Mouse (Mus musculus) intestine, postnatal 0 days (tissue): ENCODE data around the gene Slc25a13. TPM values are rescaled to one million over a fixed set of nuclear protein-coding genes. Genes with fewer than 3 reads are reported as not detected.

Experiments used
- ATAC-seq: fragments of 200-750 bp; cut with Nextera tagmentation; 2 replicates; pipeline ENCODE4 v1.8.0; 2017; ENCODE audit warnings: mild to moderate bottlenecking, moderate TSS enrichment, moderate library complexity
- H3K27ac ChIP-seq: fragments of 300-500 bp; sonication (generic); 2 replicates; pipeline ENCODE4 v1.5.1; 2014; ENCODE audit warnings: mild to moderate bottlenecking, low read depth, low read length, moderate library complexity
- H3K27me3 ChIP-seq: fragments of 300-500 bp; sonication (generic); replicated peaks from 2 replicates; pipeline ENCODE4 v1.6.1; 2014; ENCODE audit warnings: low read length, mixed read lengths; ENCODE audit not compliant: control insufficient read depth, insufficient read depth
- H3K36me3 ChIP-seq: fragments of 300-500 bp; sonication (generic); 2 replicates; pipeline ENCODE4 v1.6.1; 2014; ENCODE audit warnings: mild to moderate bottlenecking, moderate library complexity; ENCODE audit not compliant: control insufficient read depth, insufficient read depth
- H3K4me1 ChIP-seq: fragments of 300-500 bp; sonication (generic); replicated peaks from 2 replicates; pipeline ENCODE4 v1.6.1; 2014; ENCODE audit warnings: antibody characterized with exemption, low read length, mixed read lengths; ENCODE audit not compliant: control insufficient read depth, insufficient read depth
- H3K4me2 ChIP-seq: fragments of 300-500 bp; sonication (generic); replicated peaks from 2 replicates; pipeline ENCODE4 v1.6.1; 2014; ENCODE audit warnings: low read depth, mild to moderate bottlenecking, moderate library complexity
- H3K4me3 ChIP-seq: fragments of 300-500 bp; sonication (generic); 2 replicates; pipeline ENCODE4 v1.5.1; 2014; ENCODE audit warnings: low read depth, low read length
- H3K9ac ChIP-seq: fragments of 300-500 bp; sonication (generic); 2 replicates; pipeline ENCODE4 v1.6.1; 2014; ENCODE audit warnings: mild to moderate bottlenecking, low read depth, low read length
- H3K9me3 ChIP-seq: fragments of 300-500 bp; sonication (generic); 2 replicates; pipeline ENCODE4 v1.6.1; 2016; ENCODE audit warnings: mixed run types; ENCODE audit not compliant: control insufficient read depth
- CTCF ChIP-seq: sonication (generic); IDR thresholded peaks from 2 replicates; pipeline ENCODE4 v1.5.1; 2016; ENCODE audit warnings: low read depth, mild to moderate bottlenecking, control low read depth, antibody characterized with exemption, moderate library complexity
- WGBS: fragments of 180-500 bp; shearing (Covaris S2); extraction: QIAGEN DNeasy Blood & Tissue Kit; methylation state at CpG from one replicate; pipeline ENCODE4 v1.1.7; 2014; 5-methylcytosine and 5-hydroxymethylcytosine counted together
- polyA plus RNA-seq: library from polyadenylated mRNA; unstranded; fragments of >200 nt; fragmentation: Nextera tagmentation; extraction: Ambion mirVana; gene quantifications from 2 replicates; pipeline ENCODE4 v1.2.1, GENCODE M21; 2015

Gene Slc25a13
- 32.3 and 35.4 TPM in 2 replicates for polyA plus RNA-seq

DNA sequence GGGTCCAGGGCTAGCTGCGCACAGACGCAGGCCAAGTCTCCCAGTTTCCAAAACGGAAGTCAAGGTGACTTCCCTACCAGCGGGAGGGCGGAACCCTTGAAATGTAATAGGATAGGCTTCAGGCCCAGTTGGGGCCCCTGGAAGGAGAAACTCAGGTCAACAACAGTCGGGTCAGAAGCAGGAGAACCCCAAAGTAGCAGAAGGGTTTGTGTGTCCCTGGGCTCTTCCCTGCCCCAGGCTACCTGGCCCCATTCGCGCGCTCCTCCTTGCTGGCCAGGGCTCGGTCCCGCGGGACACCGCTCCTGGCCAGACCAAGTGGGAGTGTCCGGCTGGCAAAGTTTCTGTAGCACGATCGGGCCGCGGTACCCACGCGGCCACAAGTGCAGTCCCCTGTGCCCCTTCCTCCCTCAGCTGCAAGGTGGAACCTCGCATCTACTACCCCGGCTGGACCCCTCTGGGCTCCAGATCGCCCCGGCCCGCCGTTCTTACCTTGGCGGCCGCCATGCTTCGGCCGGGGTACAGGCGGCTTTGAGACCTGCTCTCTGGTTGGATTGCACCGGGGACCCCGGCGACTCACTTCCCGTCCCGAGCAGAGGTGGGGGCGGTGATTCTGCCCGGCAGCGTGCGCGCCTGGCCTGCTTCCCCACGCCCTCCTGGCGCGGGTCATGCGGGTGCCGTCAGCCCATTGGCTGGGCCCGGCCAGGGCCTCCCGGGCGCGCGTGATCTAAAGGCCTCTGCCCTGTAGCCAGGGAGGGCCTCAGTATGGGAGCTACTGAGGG, at the start of gene Slc25a13:
Gene Slc25a13, minus strand, starts transcription at position 667 of the 779 bp plus-strand sequence.
- Histone ChIP-seq H3K36me3 (no peaks in the 10 kb centered on the region), H3K9ac (peak within 1 kb of the TSS; percentile 66), H3K27ac (peak within 1 kb of the TSS; percentile 78), H3K4me2 (peak within 1 kb of the TSS; percentile 97), H3K27me3 (no peaks in the 10 kb centered on the region), H3K4me3 (peak within 1 kb of the TSS; percentile 80), H3K4me1 (no peaks in the 10 kb centered on the region; the same call in 1 of the 2 replicates), H3K9me3 (no peaks in the 10 kb centered on the region)
- ATAC-seq, result peak; percentile 98
- no peak for TF ChIP-seq CTCF
- WGBS, result under 1% methylated on average over 47 of the region's 51 CpGs

DNA sequence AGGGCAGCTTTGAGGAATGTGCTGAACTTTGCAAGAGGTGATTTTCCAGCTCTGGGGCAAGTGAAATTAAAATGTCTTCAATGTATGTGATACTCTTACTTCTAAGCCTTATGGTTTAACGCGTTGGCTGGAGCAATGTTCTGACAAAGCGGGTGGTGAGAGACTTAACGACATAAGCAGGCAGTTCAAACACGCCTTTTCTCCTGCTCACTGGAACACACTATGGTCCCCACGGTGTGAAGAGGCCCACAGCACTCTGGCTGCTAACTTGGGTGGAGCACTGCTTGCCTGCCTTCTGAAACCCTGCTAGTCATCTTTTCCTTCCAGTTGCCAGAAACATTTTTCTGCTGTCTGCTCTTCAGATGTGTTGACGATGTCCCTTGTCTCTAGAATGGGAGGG, 48.8 kb upstream of the Slc25a13 start:
- H3K9me3 ChIP-seq, result no peaks in the 10 kb centered on the region
- no peak for TF ChIP-seq CTCF

DNA sequence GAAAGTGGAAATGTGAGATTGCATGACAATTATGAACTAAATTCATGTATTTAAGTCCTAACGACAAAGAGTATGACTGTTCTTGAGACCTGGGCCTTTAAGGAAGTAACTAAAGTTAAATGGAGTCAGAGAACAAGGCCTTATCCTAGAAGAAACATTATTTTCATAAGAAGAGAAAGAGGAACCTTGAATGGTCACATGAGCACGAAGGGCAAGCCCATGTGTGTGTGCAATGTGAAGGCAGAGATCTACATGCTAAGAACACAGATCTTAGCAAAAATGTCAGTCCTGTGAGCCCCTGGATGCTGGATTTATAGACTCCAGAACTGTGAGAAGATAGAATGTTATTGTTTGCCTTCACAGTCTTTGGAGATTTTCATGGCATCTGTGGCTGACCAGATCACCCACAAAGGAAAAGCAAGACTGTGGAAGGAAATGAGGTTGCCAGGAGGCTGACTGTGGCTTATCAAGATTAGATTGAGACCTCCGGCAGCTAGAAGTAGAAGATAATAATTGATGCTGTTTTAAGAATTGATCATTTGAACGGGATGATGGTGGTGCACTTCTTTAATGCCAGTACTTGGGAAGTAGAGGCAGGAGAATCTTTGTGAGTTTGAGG, 46.4 kb upstream of the Slc25a13 start:
- Histone ChIP-seq H3K27ac (no peak overlapping the region), H3K4me1 (no peaks in the 10 kb centered on the region), H3K9ac (no peak overlapping the region), H3K36me3 (no peaks in the 10 kb centered on the region), H3K4me2 (no peak overlapping the region), H3K27me3 (no peaks in the 10 kb centered on the region), H3K4me3 (no peak overlapping the region), H3K9me3 (no peaks in the 10 kb centered on the region)
- WGBS, result 77% methylated on average over 4 of the region's 4 CpGs
- no peak for TF ChIP-seq CTCF
- ATAC-seq, result no peak

More for the DNA sequence above, 48.8 kb upstream of the Slc25a13 start:
- no peak for ATAC-seq
- Histone ChIP-seq H3K9ac (no peak overlapping the region), H3K27me3 (no peaks in the 10 kb centered on the region), H3K4me3 (no peak overlapping the region), H3K36me3 (no peaks in the 10 kb centered on the region), H3K4me1 (no peaks in the 10 kb centered on the region), H3K27ac (no peak overlapping the region), H3K4me2 (no peak overlapping the region)
- 81% methylated on average over 7 of the region's 7 CpGs for WGBS

DNA sequence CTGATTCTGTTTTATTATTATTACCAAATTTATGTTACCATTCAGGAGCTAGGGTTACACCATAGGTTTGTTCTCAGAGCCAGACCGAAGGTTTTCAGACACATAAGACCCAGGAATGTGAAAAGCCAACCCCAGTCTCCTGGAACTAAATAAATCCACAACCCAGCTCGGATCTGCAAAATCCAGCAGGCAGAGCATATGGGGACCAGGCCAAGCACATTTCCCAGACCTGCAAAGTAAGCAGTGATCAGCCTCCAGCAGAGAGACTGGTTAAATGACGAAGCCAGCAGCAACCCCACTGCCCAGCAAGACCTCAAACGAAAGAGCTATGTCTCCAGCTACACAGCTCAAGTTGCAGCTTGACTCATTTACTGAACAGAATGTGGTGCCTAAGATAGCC, 43.9 kb upstream of the Slc25a13 start:
- ATAC-seq, result no peak
- H3K9me3 ChIP-seq, result no peaks in the 10 kb centered on the region
- H3K4me3 ChIP-seq, result no peak overlapping the region
- no peak overlapping the region for H3K9ac ChIP-seq
- no peak overlapping the region for H3K4me2 ChIP-seq
- no peak overlapping the region for H3K27ac ChIP-seq
- 77% methylated on average over 4 of the region's 4 CpGs for WGBS
- H3K27me3 ChIP-seq, result no peaks in the 10 kb centered on the region
- no peaks in the 10 kb centered on the region for H3K36me3 ChIP-seq
- TF ChIP-seq CTCF, result no peak
- H3K4me1 ChIP-seq, result no peaks in the 10 kb centered on the region

DNA sequence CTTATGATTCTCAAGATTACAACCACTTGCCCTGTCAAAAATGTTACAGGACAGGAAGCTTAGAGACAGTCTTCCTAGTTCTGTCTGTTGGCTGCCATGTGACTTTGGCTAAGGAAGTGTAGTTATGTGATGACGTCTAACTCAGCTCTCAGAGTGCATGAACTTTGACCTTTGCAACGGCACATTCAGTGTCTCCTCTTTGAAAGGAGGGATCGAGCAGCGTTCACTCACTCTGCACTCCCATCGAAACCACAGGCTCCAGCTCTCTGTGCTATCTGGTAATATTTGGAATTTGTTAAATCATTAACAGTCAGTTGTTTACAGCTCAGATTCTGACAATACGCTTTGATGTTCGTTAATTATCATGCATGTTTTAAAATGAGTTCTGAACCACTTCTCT, 31.5 kb upstream of the Slc25a13 start:
- H3K4me3 ChIP-seq, result no peak overlapping the region
- no peak overlapping the region for H3K4me2 ChIP-seq
- 36% methylated on average over 7 of the region's 7 CpGs for WGBS
- peak; percentile 54; the same call in 1 of the 2 replicates for ATAC-seq
- H3K9ac ChIP-seq, result no peak overlapping the region
- H3K27ac ChIP-seq, result no peak overlapping the region
- no peaks in the 10 kb centered on the region for H3K4me1 ChIP-seq
- no peaks in the 10 kb centered on the region for H3K36me3 ChIP-seq
- TF ChIP-seq CTCF, result no peak
- H3K27me3 ChIP-seq, result no peaks in the 10 kb centered on the region
- no peaks in the 10 kb centered on the region for H3K9me3 ChIP-seq

DNA sequence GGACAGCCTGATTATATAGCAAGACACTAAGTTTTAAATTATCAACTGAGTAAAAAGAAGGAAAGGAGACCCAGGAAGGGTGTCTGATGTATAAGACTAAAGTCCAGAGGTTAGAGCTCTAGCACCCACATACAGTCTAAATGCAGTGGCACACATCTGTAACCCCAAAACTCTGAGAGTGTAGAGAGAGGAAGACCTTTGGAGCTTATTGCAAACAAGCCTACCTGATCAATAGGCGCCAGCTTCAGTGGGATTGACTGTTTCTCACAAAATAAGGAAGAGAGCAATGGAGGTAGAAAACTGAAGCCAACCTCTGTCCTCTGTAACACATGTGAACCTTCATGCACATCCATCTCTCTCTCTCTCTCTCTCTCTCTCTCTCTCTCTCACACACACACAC, 26.9 kb upstream of the Slc25a13 start:
- Histone ChIP-seq H3K9me3 (no peaks in the 10 kb centered on the region), H3K27me3 (no peaks in the 10 kb centered on the region), H3K4me3 (no peak overlapping the region), H3K9ac (no peak overlapping the region), H3K4me2 (no peak overlapping the region), H3K4me1 (no peaks in the 10 kb centered on the region), H3K27ac (no peak overlapping the region), H3K36me3 (no peaks in the 10 kb centered on the region)
- 81% methylated on average over 1 of the region's 1 CpGs for WGBS
- no peak for ATAC-seq
- no peak for TF ChIP-seq CTCF
